Mouse (Mus musculus) myocyte (in vitro differentiated cells): ENCODE data around the gene Cep164. TPM values are rescaled to one million over a fixed set of nuclear protein-coding genes. Genes with fewer than 3 reads are reported as not detected.

Experiments
- H3K27me3 ChIP-seq: one replicate; pipeline ENCODE4 v1.6.1; 2011; ENCODE audit not compliant: control insufficient read depth, insufficient read depth, insufficient read length
- H3K36me3 ChIP-seq: one replicate; pipeline ENCODE4 v1.6.1; 2011; ENCODE audit not compliant: control insufficient read depth, insufficient read depth
- H3K4me2 ChIP-seq: one replicate; pipeline ENCODE4 v1.6.1; 2011; ENCODE audit warnings: low read depth, control low read depth
- H3K4me3 ChIP-seq: one replicate; pipeline ENCODE4 v1.5.1; 2011; ENCODE audit warnings: mild to moderate bottlenecking, control low read depth, moderate library complexity
- H3K79me2 ChIP-seq: one replicate; pipeline ENCODE4 v1.6.1; 2011; ENCODE audit not compliant: control insufficient read depth, insufficient read depth
- H3ac ChIP-seq: one replicate; pipeline ENCODE4 v1.6.1; 2011; ENCODE audit not compliant: control insufficient read depth, insufficient read length
- CEBPB ChIP-seq: IDR thresholded peaks from 2 replicates; pipeline ENCODE4 v1.6.1; 2011; ENCODE audit warnings: mild to moderate bottlenecking, moderate library complexity; ENCODE audit not compliant: poor library complexity, insufficient read depth, severe bottlenecking
- E2F4 ChIP-seq: IDR thresholded peaks from one replicate; pipeline ENCODE4 v1.6.1; 2011; ENCODE audit warnings: mild to moderate bottlenecking, control low read depth, moderate library complexity; ENCODE audit not compliant: insufficient read depth
- MAX ChIP-seq: IDR thresholded peaks from one replicate; pipeline ENCODE4 v1.6.1; 2011; ENCODE audit warnings: low read depth, mild to moderate bottlenecking, control low read depth
- MYOD1 ChIP-seq, 3 experiments: IDR thresholded peaks; one replicate each; pipeline ENCODE4 v1.6.1; 2011; ENCODE audit warnings: control low read depth in 2 of 3, low read depth in 2 of 3, mild to moderate bottlenecking in 2 of 3, moderate library complexity in 1 of 3; ENCODE audit not compliant: insufficient read length in 2 of 3, control insufficient read depth in 1 of 3
- MYOG ChIP-seq, 3 experiments: IDR thresholded peaks; one replicate each; pipeline ENCODE4 v1.6.1; 2011; ENCODE audit warnings: control low read depth in 2 of 3, low read depth in 2 of 3, mild to moderate bottlenecking in 2 of 3; ENCODE audit not compliant: insufficient read length in 2 of 3, control insufficient read depth in 1 of 3, insufficient read depth in 1 of 3
- POLR2A ChIP-seq: IDR thresholded peaks from one replicate; pipeline ENCODE4 v1.6.1; 2011; ENCODE audit warnings: low read depth, mild to moderate bottlenecking, control low read depth, moderate library complexity; ENCODE audit not compliant: insufficient read length
- POLR2AphosphoS2 ChIP-seq: IDR thresholded peaks from one replicate; pipeline ENCODE4 v1.6.1; 2011; ENCODE audit warnings: low read depth, control low read depth; ENCODE audit not compliant: insufficient read length
- REST ChIP-seq: IDR thresholded peaks from one replicate; pipeline ENCODE4 v1.6.1; 2011; ENCODE audit warnings: mild to moderate bottlenecking, control low read depth, moderate library complexity; ENCODE audit not compliant: insufficient read depth, insufficient read length
- SRF ChIP-seq: IDR thresholded peaks from one replicate; pipeline ENCODE4 v1.6.1; 2011; ENCODE audit warnings: low read depth; ENCODE audit not compliant: control insufficient read depth, insufficient read length
- TCF12 ChIP-seq: IDR thresholded peaks from one replicate; pipeline ENCODE4 v1.6.1; 2011; ENCODE audit warnings: mild to moderate bottlenecking, control low read depth; ENCODE audit not compliant: poor library complexity, insufficient read depth, severe bottlenecking
- TCF3 ChIP-seq: IDR thresholded peaks from one replicate; pipeline ENCODE4 v1.6.1; 2011; ENCODE audit warnings: low read depth, control low read depth; ENCODE audit not compliant: insufficient read length
- USF1 ChIP-seq: IDR thresholded peaks from one replicate; pipeline ENCODE4 v1.6.1; 2011; ENCODE audit warnings: low read depth, mild to moderate bottlenecking, control low read depth, moderate library complexity
- polyA plus RNA-seq: library from polyadenylated mRNA; unstranded; fragments of >200 nt; fragmentation: generic; extraction: Trizol; gene quantifications from one replicate; pipeline ENCODE4 v1.2.1, GENCODE M21; 2012; ENCODE audit warnings: missing spikeins

Cep164 gene
- polyA plus RNA-seq, 1 experiment: 7.7 TPM

GRCm38 (mm10) chr9:45793697-45794096 is 34.8 kb downstream of the Cep164 start:
- no peak for TF ChIP-seq MAX
- no peak for TF ChIP-seq SRF
- TF ChIP-seq REST: no peak
- Histone ChIP-seq H3K79me2 (no peaks in the 10 kb centered on the region), H3K27me3 (no peaks in the 10 kb centered on the region), H3K4me2 (no peak overlapping the region), H3K4me3 (no peak overlapping the region), H3K36me3 (no peaks in the 10 kb centered on the region), H3ac (no peak overlapping the region)

- H3K79me2 ChIP-seq: no peaks in the 10 kb centered on the region
- H3K4me3 ChIP-seq: no peak overlapping the region
- no peaks in the 10 kb centered on the region for H3K27me3 ChIP-seq
- no peak overlapping the region for H3ac ChIP-seq
- no peak overlapping the region for H3K4me2 ChIP-seq
- H3K36me3 ChIP-seq: no peaks in the 10 kb centered on the region
- no peak for TF ChIP-seq E2F4
- no peak for TF ChIP-seq SRF
- no peak for TF ChIP-seq TCF3
These were observed 36.3 kb downstream of the Cep164 start for GRCm38 (mm10) chr9:45792235-45792634.

GRCm38 (mm10) chr9:45791456-45792142 is 36.9 kb downstream of the Cep164 start:
- H3K4me3 ChIP-seq: no peak overlapping the region
- no peaks in the 10 kb centered on the region for H3K27me3 ChIP-seq
- no peaks in the 10 kb centered on the region for H3K36me3 ChIP-seq
- H3ac ChIP-seq: no peak overlapping the region
- no peaks in the 10 kb centered on the region for H3K79me2 ChIP-seq
- H3K4me2 ChIP-seq: no peak overlapping the region
- no peak for TF ChIP-seq CEBPB

GRCm38 (mm10) chr9:45788405-45788804 is 40.1 kb downstream of the Cep164 start:
- Histone ChIP-seq H3K27me3 (no peaks in the 10 kb centered on the region), H3K4me2 (no peak overlapping the region), H3K4me3 (no peak overlapping the region), H3K36me3 (no peaks in the 10 kb centered on the region), H3K79me2 (no peaks in the 10 kb centered on the region), H3ac (no peak overlapping the region)
- TF ChIP-seq SRF: no peak
- TF ChIP-seq MYOG (IDR thresholded peaks at IDR 0.05; ENCODE audit: control insufficient read depth in 1 of 3, insufficient read depth in 1 of 3, insufficient read length in 2 of 3, low read depth in 2 of 3): no peak
- no peak for TF ChIP-seq POLR2A
- no peak for TF ChIP-seq REST
- no peak for TF ChIP-seq MYOD1 (IDR thresholded peaks at IDR 0.05; ENCODE audit: control insufficient read depth in 1 of 3, insufficient read length in 2 of 3, low read depth in 2 of 3)
- no peak for TF ChIP-seq TCF3
- TF ChIP-seq POLR2AphosphoS2: no peak
- TF ChIP-seq USF1: no peak
- TF ChIP-seq CEBPB: no peak
- TF ChIP-seq E2F4: no peak
- no peak for TF ChIP-seq TCF12
- TF ChIP-seq MAX: no peak

- Histone ChIP-seq H3ac (no peak overlapping the region), H3K4me2 (no peak overlapping the region), H3K27me3 (no peaks in the 10 kb centered on the region), H3K4me3 (no peak overlapping the region), H3K36me3 (no peaks in the 10 kb centered on the region), H3K79me2 (no peaks in the 10 kb centered on the region)
- TF ChIP-seq MYOD1 (IDR thresholded peaks at IDR 0.05; ENCODE audit: control insufficient read depth in 1 of 3, insufficient read length in 2 of 3, low read depth in 2 of 3) (no peak), TCF12 (no peak), CEBPB (no peak), TCF3 (no peak), E2F4 (no peak), USF1 (no peak), POLR2A (no peak), MAX (no peak), POLR2AphosphoS2 (no peak), SRF (no peak), REST (no peak), MYOG (IDR thresholded peaks at IDR 0.05; ENCODE audit: control insufficient read depth in 1 of 3, insufficient read depth in 1 of 3, insufficient read length in 2 of 3, low read depth in 2 of 3) (no peak)
These were observed 40.9 kb downstream of the Cep164 start for GRCm38 (mm10) chr9:45787547-45787946.
